Mouse (Mus musculus) small intestine, adult 2 months (tissue): ENCODE data around the gene Rap1gap. TPM values are rescaled to one million over a fixed set of nuclear protein-coding genes. Genes with fewer than 3 reads are reported as not detected.

Experiments
- H3K27ac ChIP-seq: fragments of 200-500 bp; 2 replicates; pipeline ENCODE4 v1.5.1; 2012; ENCODE audit warnings: low read depth, low read length, control low read depth, inconsistent platforms; ENCODE audit not compliant: insufficient read depth
- H3K27me3 ChIP-seq: fragments of 200-500 bp; 2 replicates; pipeline ENCODE4 v1.6.1; 2012; ENCODE audit warnings: mild to moderate bottlenecking, moderate library complexity, low read length, inconsistent platforms; ENCODE audit not compliant: control insufficient read depth, insufficient read depth
- H3K36me3 ChIP-seq: fragments of 200-500 bp; 2 replicates; pipeline ENCODE4 v1.6.1; 2012; ENCODE audit warnings: mild to moderate bottlenecking, low read length, control low read depth, inconsistent platforms; ENCODE audit not compliant: control insufficient read depth, insufficient read depth
- H3K4me1 ChIP-seq: fragments of 200-500 bp; 2 replicates; pipeline ENCODE4 v1.6.1; 2012; ENCODE audit warnings: low read length, inconsistent platforms, mixed read lengths; ENCODE audit not compliant: control insufficient read depth, insufficient read depth, insufficient read length
- H3K4me3 ChIP-seq: fragments of 200-500 bp; 2 replicates; pipeline ENCODE4 v1.5.1; 2012; ENCODE audit warnings: low read depth, mild to moderate bottlenecking, control low read depth, inconsistent platforms, low read length, moderate library complexity
- CTCF ChIP-seq: fragments of 200-500 bp; IDR thresholded peaks from 2 replicates; pipeline ENCODE4 v1.5.1; 2012; ENCODE audit warnings: low read depth, mild to moderate bottlenecking, control low read depth, inconsistent platforms, low read length, moderate library complexity, mixed read lengths; ENCODE audit not compliant: insufficient replicate concordance, insufficient read length; ENCODE audit errors: extremely low read depth
- POLR2A ChIP-seq: fragments of 200-500 bp; IDR thresholded peaks from 2 replicates; pipeline ENCODE4 v1.6.1; 2012; ENCODE audit warnings: low read depth, mild to moderate bottlenecking, control low read depth, inconsistent platforms, low read length, moderate library complexity
- WGBS: fragments of 180-500 bp; shearing (Covaris S2); methylation state at CpG from one replicate; pipeline ENCODE4 v1.1.7; 2018; 5-methylcytosine and 5-hydroxymethylcytosine counted together
- polyA plus RNA-seq: library from polyadenylated mRNA; depleted of rRNA; stranded (reverse); fragments of >200 nt; gene quantifications from 2 replicates; pipeline ENCODE4 v1.2.3, GENCODE M21; 2012

The Rap1gap gene
- polyA plus RNA-seq, 1 experiment = 48.4 TPM

- Histone ChIP-seq H3K27ac (no peak overlapping the region), H3K4me1 (no peaks in the 10 kb centered on the region)
- WGBS = 41% methylated on average over 11 of the region's 11 CpGs
Observed at GRCm38 (mm10) chr4:137736220-137736701, 71.7 kb downstream of the Rap1gap start.

GRCm38 (mm10) chr4:137737760-137738159, 73.2 kb downstream of the Rap1gap start:
- TF ChIP-seq CTCF = no peak
- TF ChIP-seq POLR2A = no peak
- 51% methylated on average over 3 of the region's 3 CpGs for WGBS
- no peak overlapping the region for H3K27ac ChIP-seq
- H3K36me3 ChIP-seq = no peaks in the 10 kb centered on the region
- no peaks in the 10 kb centered on the region for H3K4me1 ChIP-seq
- no peak overlapping the region for H3K4me3 ChIP-seq
- H3K27me3 ChIP-seq = no peaks in the 10 kb centered on the region

More at GRCm38 (mm10) chr4:137736220-137736701, 71.7 kb downstream of the Rap1gap start:
- Histone ChIP-seq H3K4me3 (no peak overlapping the region), H3K36me3 (no peaks in the 10 kb centered on the region), H3K27me3 (no peaks in the 10 kb centered on the region)
- TF ChIP-seq POLR2A (no peak), CTCF (no peak)

- no peak overlapping the region for H3K4me3 ChIP-seq
- 51% methylated on average over 9 of the region's 9 CpGs for WGBS
- no peaks in the 10 kb centered on the region for H3K27me3 ChIP-seq
- TF ChIP-seq CTCF = no peak
- TF ChIP-seq POLR2A = no peak
- no peak overlapping the region for H3K27ac ChIP-seq
- no peaks in the 10 kb centered on the region for H3K4me1 ChIP-seq
- H3K36me3 ChIP-seq = no peaks in the 10 kb centered on the region
Observed at GRCm38 (mm10) chr4:137739151-137739923, 74.8 kb downstream of the Rap1gap start.

- Histone ChIP-seq H3K4me1 (no peaks in the 10 kb centered on the region), H3K27me3 (no peaks in the 10 kb centered on the region), H3K4me3 (no peak overlapping the region), H3K36me3 (no peaks in the 10 kb centered on the region), H3K27ac (no peak overlapping the region)
- WGBS = 74% methylated on average over 7 of the region's 7 CpGs
- TF ChIP-seq POLR2A = no peak
- TF ChIP-seq CTCF = no peak
Observed at GRCm38 (mm10) chr4:137740350-137740749, 75.8 kb downstream of the Rap1gap start.

- Histone ChIP-seq H3K36me3 (no peaks in the 10 kb centered on the region), H3K4me3 (no peak overlapping the region), H3K4me1 (no peaks in the 10 kb centered on the region), H3K27ac (no peak overlapping the region), H3K27me3 (no peaks in the 10 kb centered on the region)
- WGBS = 63% methylated on average over 7 of the region's 7 CpGs
- TF ChIP-seq POLR2A = no peak
- TF ChIP-seq CTCF = no peak
Observed at GRCm38 (mm10) chr4:137743791-137744190, 79.3 kb downstream of the Rap1gap start.

GRCm38 (mm10) chr4:137744433-137744918, 80.0 kb downstream of the Rap1gap start:
- H3K4me3 ChIP-seq = no peak overlapping the region
- H3K27me3 ChIP-seq = no peaks in the 10 kb centered on the region
- WGBS = 60% methylated on average over 13 of the region's 13 CpGs
- no peaks in the 10 kb centered on the region for H3K4me1 ChIP-seq
- H3K27ac ChIP-seq = no peak overlapping the region
- no peaks in the 10 kb centered on the region for H3K36me3 ChIP-seq
- peak; percentile 46; the same call in 1 of the 2 replicates for TF ChIP-seq CTCF
- TF ChIP-seq POLR2A = no peak

- no peaks in the 10 kb centered on the region; the same call in 1 of the 2 replicates for H3K4me1 ChIP-seq
- no peaks in the 10 kb centered on the region for H3K27me3 ChIP-seq
- TF ChIP-seq CTCF = no peak
- no peak for TF ChIP-seq POLR2A
- H3K36me3 ChIP-seq = no peaks in the 10 kb centered on the region
- H3K27ac ChIP-seq = no peak overlapping the region
- H3K4me3 ChIP-seq = no peak overlapping the region
- 74% methylated on average over 9 of the region's 9 CpGs for WGBS
Observed at GRCm38 (mm10) chr4:137747091-137747490, 82.6 kb downstream of the Rap1gap start.
